Mouse (Mus musculus): ENCODE data around the gene Nsun3. TPM values are rescaled to one million over a fixed set of nuclear protein-coding genes. Genes with fewer than 3 reads are reported as not detected.

Nsun3 gene
- total RNA-seq (2023), result 7.0 TPM

DNA sequence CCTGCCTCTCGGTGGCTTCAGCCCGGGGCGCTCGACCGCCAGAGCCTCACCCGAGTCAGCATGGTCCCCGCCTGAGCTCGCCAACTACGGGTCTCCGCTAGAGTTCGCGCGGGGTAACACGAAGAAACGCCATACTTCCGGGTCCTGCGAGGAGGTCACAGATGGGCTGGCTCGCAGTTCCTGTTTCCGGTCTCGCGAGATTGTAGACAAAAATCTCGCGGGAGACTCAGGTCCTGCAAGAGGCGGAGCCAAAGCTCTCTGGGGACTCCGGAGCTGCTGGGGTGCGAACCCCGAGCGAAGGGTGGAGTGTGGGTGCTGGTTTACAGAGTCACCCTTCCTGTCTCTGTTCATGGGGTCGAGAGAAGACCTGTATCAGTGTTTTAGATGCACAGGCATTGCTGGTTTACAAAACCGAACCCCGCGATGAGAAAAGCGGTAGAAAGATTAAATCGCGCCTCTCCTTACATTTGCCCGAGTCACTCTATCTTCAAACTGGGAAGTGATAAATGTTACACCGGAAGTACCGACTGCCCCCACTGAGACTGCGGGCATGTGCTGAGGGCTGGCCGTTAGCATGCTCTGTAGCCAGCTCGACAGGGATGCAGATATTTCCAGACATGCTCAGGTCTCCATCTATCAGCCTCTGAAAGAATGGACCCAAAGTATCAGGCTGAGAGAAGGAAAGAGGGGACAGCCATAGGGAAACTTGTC is at the start of gene Nsun3:
Gene Nsun3 (minus strand): TSS at position 198 of the 711 bp plus-strand sequence.

DNA sequence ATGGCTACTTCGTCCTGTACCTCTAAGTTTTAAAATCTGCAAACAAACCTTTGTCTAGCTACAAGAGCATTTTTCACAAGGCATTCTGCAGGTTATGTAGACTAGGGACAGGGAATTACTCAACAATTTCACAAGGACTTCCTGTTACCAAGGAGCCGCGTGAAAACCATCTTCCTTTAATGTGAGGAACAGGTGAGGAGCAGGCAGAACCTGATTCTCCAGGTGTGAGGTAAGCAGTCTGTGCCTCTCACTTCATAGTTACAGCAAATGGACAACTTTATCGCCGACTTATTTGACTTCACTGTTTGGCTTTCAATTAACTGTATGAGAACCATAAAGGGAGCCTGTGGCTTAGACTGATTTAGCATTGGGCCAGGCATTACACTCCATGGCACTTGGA is 27.9 kb upstream of the Nsun3 start, which contains the start of gene Stx19:
Gene Stx19 (plus strand): TSS at position 186 of the 400 bp plus-strand sequence.

Other genes with a start within 250 kb of the Nsun3 start
- gene Stx19, start 27.9 kb upstream of the Nsun3 start, total RNA-seq (2023), result not detected
- 14.4 TPM for gene Arl13b, start 60.2 kb upstream of the Nsun3 start, total RNA-seq (2023)
- gene Pros1, start 67.5 kb upstream of the Nsun3 start, total RNA-seq (2023), result 0.86 TPM

All from CD4-positive naive resting alpha-beta T cell, adult 57 days (primary cell).